Mouse (Mus musculus) large intestine, adult 2 months (tissue): ENCODE results near the gene Spryd4. TPM values are rescaled to one million over a fixed set of nuclear protein-coding genes. Genes with fewer than 3 reads are reported as not detected.
"Not testable (repeated sequence)": the region's sequence is repeated elsewhere in the genome, so short reads cannot be mapped to it uniquely, and the experiment has no call there.

Experiments
- DNase-seq: peaks from one replicate; pipeline ENCODE4 v3.0.0-alpha.2; 2012; ENCODE audit warnings: low read depth, low spot score
- WGBS: fragments of 180-500 bp; shearing (Covaris S2); methylation state at CpG from one replicate; pipeline ENCODE4 v1.1.7; 2018; 5-methylcytosine and 5-hydroxymethylcytosine counted together
- polyA plus RNA-seq: library from polyadenylated mRNA; depleted of rRNA; stranded (reverse); fragments of >200 nt; gene quantifications from 2 replicates; pipeline ENCODE4 v1.2.3, GENCODE M21; 2012; rRNA removed

Spryd4 gene
- polyA plus RNA-seq, 1 experiment = 20.9 TPM

- DNase-seq = not testable (repeated sequence)
- WGBS = 86% methylated on average over 3 of the region's 3 CpGs
Observed at GRCm38 (mm10) chr10:128192030-128192766, 19.4 kb downstream of the Spryd4 start.

- no peak for DNase-seq
- WGBS = 22% methylated on average over 2 of the region's 2 CpGs
Observed at GRCm38 (mm10) chr10:128191472-128191871, 20.1 kb downstream of the Spryd4 start.

GRCm38 (mm10) chr10:128188242-128188877 lies 23.2 kb downstream of the Spryd4 start:
- DNase-seq = no peak
- 50% methylated on average over 2 of the region's 2 CpGs for WGBS

GRCm38 (mm10) chr10:128187181-128187605 lies 24.4 kb downstream of the Spryd4 start:
- WGBS = 71% methylated on average over 5 of the region's 5 CpGs
- no peak for DNase-seq

- WGBS = 36% methylated on average over 2 of the region's 2 CpGs
- DNase-seq = peak; percentile 81
Observed at GRCm38 (mm10) chr10:128185959-128186358, 25.6 kb downstream of the Spryd4 start.

- 54% methylated on average over 6 of the region's 6 CpGs for WGBS
- DNase-seq = no peak
Observed at GRCm38 (mm10) chr10:128185277-128185940, 26.2 kb downstream of the Spryd4 start.

- no peak for DNase-seq
- 70% methylated on average over 2 of the region's 2 CpGs for WGBS
Observed at GRCm38 (mm10) chr10:128184296-128184695, 27.3 kb downstream of the Spryd4 start.

GRCm38 (mm10) chr10:128179989-128180388 lies 31.6 kb downstream of the Spryd4 start, which contains the start of gene Rbms2:
Gene Rbms2, minus strand, starts transcription at chr10:128180297.
- 8% methylated on average over 6 of the region's 6 CpGs for WGBS

GRCm38 (mm10) chr10:128177316-128177715 lies 34.3 kb downstream of the Spryd4 start:
- DNase-seq = no peak
- WGBS = 85% methylated on average over 4 of the region's 4 CpGs

More at GRCm38 (mm10) chr10:128179989-128180388, 31.6 kb downstream of the Spryd4 start, which contains the start of gene Rbms2:
- DNase-seq = no peak

- 2% methylated on average over 17 of the region's 17 CpGs for WGBS
- DNase-seq = peak; percentile 81
Observed at GRCm38 (mm10) chr10:128175996-128176755, 35.4 kb downstream of the Spryd4 start.

GRCm38 (mm10) chr10:128175302-128175701 lies 36.3 kb downstream of the Spryd4 start:
- no peak for DNase-seq
- 3% methylated on average over 3 of the region's 3 CpGs for WGBS

- DNase-seq = not testable (repeated sequence)
- 94% methylated on average over 10 of the region's 10 CpGs for WGBS
Observed at GRCm38 (mm10) chr10:128171348-128171747, 40.3 kb downstream of the Spryd4 start.

GRCm38 (mm10) chr10:128167091-128167490 lies 44.5 kb downstream of the Spryd4 start:
- DNase-seq = no peak
- 30% methylated on average over 6 of the region's 6 CpGs for WGBS

GRCm38 (mm10) chr10:128165726-128166125 lies 45.9 kb downstream of the Spryd4 start:
- WGBS = 63% methylated on average over 3 of the region's 3 CpGs

More at GRCm38 (mm10) chr10:128165726-128166125, 45.9 kb downstream of the Spryd4 start:
- DNase-seq = not testable (repeated sequence)

Other genes starting within 250 kb of the Spryd4 start
- gene Hsd17b6, start 204.2 kb downstream of the Spryd4 start, polyA plus RNA-seq = 3.7 and 60.7 TPM in 2 replicates
- gene Prim1, start 196.6 kb downstream of the Spryd4 start, polyA plus RNA-seq = 6.6 and 8.8 TPM in 2 replicates
- gene Naca, start 176.2 kb downstream of the Spryd4 start, polyA plus RNA-seq = 170 and 205 TPM in 2 replicates
- gene Ptges3, start 152.9 kb downstream of the Spryd4 start, polyA plus RNA-seq = 23.0 and 23.4 TPM in 2 replicates
- gene Atp5b, start 128.5 kb downstream of the Spryd4 start, polyA plus RNA-seq = 3,352 and 4,281 TPM in 2 replicates
- 22.7 and 36.6 TPM in 2 replicates for gene Baz2a, start 120.2 kb downstream of the Spryd4 start, polyA plus RNA-seq
- 33.1 and 43.2 TPM in 2 replicates for gene Rbms2, start 31.5 kb downstream of the Spryd4 start, polyA plus RNA-seq
- gene Gls2, start 17.4 kb downstream of the Spryd4 start, polyA plus RNA-seq = 2.0 and 3.3 TPM in 2 replicates
- not detected in 2 replicates for gene Mip, start 14.0 kb upstream of the Spryd4 start, polyA plus RNA-seq
- 5.7 TPM in 2 replicates for gene Timeless, start 20.3 kb upstream of the Spryd4 start, polyA plus RNA-seq
- 0.11 and 0.12 TPM in 2 replicates for gene Apon, start 42.3 kb upstream of the Spryd4 start, polyA plus RNA-seq
- gene Apof, start 56.9 kb upstream of the Spryd4 start, polyA plus RNA-seq = 0.08 and 0.16 TPM in 2 replicates
- 18.9 and 36.4 TPM in 2 replicates for gene Stat2, start 58.8 kb upstream of the Spryd4 start, polyA plus RNA-seq
- gene Il23a, start 86.9 kb upstream of the Spryd4 start, polyA plus RNA-seq = 0.12 TPM in 1 of 2 replicates, not detected in the other
- gene Pan2, start 91.5 kb upstream of the Spryd4 start, polyA plus RNA-seq = 16.7 and 28.0 TPM in 2 replicates
- gene Cnpy2, start 110.7 kb upstream of the Spryd4 start, polyA plus RNA-seq = 77.0 and 89.7 TPM in 2 replicates
- 361 and 585 TPM in 2 replicates for gene Cs, start 125.9 kb upstream of the Spryd4 start, polyA plus RNA-seq
- gene Coq10a, start 157.2 kb upstream of the Spryd4 start, polyA plus RNA-seq = 22.0 and 27.1 TPM in 2 replicates
- gene Ankrd52, start 165.3 kb upstream of the Spryd4 start, polyA plus RNA-seq = 17.6 and 22.9 TPM in 2 replicates
- gene Slc39a5, start 189.4 kb upstream of the Spryd4 start, polyA plus RNA-seq = 209 and 267 TPM in 2 replicates
- gene Nabp2, start 199.7 kb upstream of the Spryd4 start, polyA plus RNA-seq = 35.6 and 39.4 TPM in 2 replicates
- 18.3 and 20.4 TPM in 2 replicates for gene Rnf41, start 199.8 kb upstream of the Spryd4 start, polyA plus RNA-seq
- 43.3 and 67.4 TPM in 2 replicates for gene Smarcc2, start 247.4 kb upstream of the Spryd4 start, polyA plus RNA-seq